Mouse (Mus musculus) skeletal muscle tissue, adult 2 months (tissue): Measurements from ENCODE around the gene Rad51b.

Experiments used
- DNase-seq: peaks from one replicate; pipeline ENCODE4 v3.0.0-alpha.2; 2012; ENCODE audit warnings: low read depth, low spot score

Rad51b gene

GRCm38 (mm10) chr12:79490626-79491025, 193.5 kb downstream of the Rad51b start:
- no peak for DNase-seq

- DNase-seq: no peak
These were observed 195.1 kb downstream of the Rad51b start for GRCm38 (mm10) chr12:79492175-79492574.

GRCm38 (mm10) chr12:79492613-79493012, 195.5 kb downstream of the Rad51b start:
- no peak for DNase-seq

GRCm38 (mm10) chr12:79493481-79493880, 196.4 kb downstream of the Rad51b start:
- no peak for DNase-seq

DNA sequence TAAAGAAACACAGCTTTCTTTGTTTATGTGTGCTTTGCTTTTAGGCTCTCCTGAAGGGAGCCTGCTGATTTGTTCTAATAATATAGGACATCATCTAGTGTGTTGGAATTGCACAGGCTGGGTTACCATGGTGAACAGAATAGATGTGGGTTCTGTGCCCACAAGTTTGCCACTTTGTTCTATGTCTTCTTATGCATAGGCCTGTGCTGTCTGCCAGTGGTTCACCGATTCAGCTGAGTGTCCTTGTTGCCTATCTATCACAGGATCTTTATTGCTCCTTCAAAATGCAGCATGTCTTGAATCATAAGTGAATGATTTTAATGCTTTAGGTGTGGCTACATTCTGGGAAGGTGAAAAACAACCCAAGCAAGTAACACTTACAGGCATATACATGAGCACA, 201.2 kb downstream of the Rad51b start:
- no peak for DNase-seq

DNA sequence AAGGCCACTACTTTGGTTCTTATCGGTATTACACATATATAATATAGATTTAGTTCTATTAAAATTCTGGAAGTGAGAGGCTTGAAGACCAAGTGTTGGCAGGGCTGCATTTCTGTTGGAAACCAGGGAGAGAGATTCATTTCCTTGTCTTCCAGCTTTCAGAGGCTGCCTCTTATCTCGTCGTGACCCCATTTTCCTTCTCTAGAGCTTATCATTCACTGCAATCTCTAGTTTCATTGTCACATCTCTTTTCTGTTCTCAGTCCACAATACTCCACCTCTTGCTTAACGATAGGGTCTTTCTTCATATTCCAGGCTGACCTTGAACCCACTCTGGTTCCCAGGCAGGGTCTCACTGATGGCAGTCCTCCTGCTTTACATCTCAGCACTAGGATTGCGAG, 202.7 kb downstream of the Rad51b start:
- DNase-seq: no peak

- no peak for DNase-seq
These were observed 204.8 kb downstream of the Rad51b start for GRCm38 (mm10) chr12:79501877-79502276.

DNA sequence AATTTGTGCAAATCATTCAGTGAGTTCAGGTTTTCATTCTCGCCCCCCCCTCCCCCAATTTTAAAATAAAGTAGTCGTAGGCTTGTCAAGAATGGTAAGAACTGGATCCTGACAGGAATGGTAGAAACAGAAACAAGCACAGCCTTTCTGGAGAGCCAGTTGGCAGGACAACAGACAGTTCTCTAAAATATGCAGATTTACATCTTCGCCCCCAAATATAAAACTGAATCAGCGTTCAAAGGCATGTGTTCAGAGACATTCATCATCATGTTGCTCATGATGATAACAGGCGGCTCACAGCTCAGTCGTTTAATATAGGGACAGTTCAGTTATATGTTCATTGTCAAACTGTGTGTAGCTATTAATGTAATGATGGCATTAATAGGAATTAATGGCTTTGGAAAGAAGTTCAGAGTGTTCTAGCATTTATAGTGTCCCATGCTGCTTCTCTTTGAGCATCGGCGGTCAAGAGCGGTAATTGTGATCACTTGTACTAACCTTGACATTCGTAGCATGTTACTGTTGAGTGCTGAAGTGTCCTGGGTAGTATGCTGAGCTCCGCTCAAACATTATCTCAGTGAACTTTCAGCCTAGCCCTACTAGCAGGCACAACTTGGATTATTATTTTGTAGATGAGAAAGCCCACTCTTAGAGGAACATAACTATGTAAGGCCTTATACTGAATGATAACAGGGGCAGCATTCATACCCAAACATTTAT, 205.9 kb downstream of the Rad51b start:
- no peak for DNase-seq

DNA sequence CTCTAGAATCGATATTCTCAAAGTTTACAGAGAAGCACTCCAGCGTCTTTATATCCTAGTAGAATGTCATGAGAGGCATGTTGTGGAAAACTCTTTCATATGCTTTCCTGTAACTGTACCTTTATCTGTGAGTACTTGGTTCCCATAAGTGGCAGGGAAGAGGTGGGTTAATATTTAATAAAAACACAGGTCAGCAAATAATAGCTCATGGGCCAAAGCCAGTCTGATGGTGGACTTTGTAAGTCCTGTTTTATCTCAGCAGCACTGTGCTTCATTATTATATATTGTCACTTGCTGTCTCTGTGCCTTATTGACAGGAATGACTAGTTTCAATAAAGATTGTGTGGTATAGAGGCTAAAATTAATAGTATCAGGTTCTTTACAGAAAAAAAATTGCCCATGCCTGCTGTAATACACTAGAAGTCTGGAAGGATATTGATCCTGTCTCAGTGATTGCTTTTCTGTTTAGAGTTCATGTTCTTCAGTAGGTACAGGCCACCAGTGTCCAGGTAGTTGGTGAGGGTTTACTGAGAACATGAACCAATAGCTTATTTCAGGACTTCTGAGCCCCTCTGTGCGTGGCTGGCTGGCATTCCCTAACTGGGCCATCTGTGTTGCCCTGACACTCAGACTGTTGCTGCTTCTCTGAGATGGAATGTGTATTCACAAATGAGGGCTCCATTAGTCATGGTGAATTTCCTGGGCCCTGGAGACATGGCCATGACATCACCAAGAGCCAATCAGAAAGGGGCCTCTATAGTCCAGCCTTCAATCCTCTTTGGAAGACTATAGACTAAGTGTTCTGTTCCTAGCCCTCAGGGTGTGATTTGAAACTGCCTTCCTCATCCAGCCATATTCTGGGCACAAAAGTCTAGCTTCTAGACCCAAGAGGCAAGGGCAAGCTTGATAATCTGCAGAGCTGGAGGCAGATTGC, 206.8 kb downstream of the Rad51b start:
- peak; percentile 27 for DNase-seq

GRCm38 (mm10) chr12:79504641-79505040, 207.6 kb downstream of the Rad51b start:
- DNase-seq: no peak

DNA sequence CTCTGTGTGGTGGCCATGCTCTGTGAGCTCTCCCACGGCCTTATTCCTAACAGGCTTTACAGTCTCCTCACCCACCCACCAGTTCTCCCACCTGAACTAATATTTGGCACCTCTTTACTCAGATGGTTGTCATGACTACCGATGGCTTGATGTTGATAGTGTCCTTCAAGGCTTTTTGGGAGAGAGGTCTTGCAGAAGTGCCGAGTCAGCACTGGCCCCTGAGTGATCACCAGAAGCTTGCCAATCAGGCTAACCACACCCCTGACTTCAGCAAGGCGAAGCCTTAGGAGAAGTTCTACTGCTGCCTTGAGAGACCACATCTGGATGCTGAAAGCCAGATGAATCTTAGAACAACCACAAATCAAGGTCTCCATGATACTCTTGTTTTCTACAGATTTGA, 209.3 kb downstream of the Rad51b start:
- no peak for DNase-seq

DNA sequence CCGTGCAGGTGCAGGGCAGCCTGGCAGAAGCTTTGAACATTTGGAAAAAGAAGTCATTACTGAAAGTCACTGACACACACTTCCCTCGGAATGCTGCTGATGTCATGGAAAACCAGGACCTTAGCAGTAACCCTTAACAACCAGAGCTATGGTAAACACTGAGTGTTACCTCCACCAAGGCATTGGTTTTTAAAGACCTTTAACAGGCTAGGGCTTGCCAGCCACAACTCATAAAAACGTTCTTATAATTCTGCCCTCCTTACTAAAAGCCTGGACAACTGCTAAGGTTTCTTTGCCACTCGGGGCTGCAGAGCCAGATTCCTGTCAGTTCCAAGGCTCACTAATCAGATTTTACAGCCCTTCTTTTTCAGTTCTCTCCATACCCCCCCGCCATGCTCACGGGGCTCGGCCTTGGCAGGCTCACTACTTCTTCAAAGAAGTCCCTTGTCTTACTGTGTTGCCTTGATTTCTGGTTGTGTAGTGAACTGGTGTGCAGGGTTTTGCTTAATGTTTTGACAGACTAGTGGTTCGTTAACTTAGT, 210.1 kb downstream of the Rad51b start:
- peak; percentile 56 for DNase-seq

DNA sequence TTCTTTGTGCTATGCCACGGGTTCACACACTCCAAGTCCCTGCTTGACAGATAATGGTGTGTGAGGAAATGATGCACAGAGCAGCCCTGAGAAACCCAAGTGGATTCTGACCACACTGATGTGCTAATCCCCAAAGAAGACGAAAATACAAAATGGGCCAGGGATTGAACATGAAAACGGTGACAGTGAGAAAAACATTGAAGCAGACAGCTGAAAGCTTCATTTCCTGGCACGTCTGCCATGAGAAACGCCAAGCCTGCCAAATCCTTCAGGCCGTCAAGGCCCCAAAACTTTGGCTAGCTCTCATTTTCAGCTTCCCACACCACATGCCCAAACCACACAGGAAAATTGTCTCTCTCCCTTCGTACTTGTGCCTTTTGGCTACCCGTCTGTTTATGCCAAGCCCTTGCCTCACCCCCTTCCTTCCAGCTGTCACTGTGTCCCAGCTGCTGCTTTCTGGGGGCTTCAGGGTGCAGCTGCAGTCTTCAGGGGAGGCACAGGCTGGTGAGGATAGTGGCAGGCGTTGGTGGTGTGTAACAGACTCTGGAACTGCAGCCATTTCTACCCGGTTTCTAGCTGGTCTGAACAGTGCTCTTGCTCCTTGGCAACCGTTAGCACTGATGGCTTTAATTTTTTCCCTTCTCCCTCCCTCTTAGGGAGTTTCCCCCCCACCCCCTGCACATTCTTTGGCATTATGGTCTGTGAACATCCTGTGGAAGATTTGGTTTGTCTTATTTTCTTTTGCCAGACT, 214.5 kb downstream of the Rad51b start:
- DNase-seq: peak; percentile 82

- DNase-seq: no peak
These were observed 215.3 kb downstream of the Rad51b start for GRCm38 (mm10) chr12:79512205-79512886.

DNA sequence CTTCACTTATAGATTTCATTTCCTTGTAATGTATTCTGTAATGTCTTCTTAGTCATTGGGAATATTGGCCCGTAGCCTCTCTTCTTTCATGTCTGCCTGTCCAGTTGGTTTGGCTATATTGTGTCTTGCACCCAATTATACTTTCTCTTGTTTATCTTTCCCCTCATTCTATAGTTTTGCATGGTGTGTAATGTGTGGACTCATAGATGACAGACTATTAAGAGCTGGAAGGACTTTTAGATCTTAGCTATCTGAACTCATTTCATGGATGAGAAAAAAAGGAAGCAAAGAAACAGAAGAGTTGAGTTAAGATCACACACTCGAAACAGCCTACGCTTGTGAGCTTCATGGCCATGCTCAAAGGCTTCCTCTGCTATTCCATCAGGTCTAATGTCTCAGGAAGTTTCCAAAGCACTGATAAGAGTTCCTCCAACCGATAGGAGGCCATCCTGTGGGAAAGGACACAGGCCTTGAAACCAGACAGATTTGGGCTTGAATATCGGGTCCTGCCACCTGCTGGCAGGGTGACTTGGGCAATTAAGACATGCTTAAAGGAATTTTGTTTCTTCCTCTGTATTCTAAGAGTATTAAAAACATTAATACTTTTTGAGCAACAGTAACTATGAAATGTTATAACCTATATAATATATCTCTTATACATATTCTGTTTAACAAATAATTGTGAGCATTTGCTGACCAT, 216.1 kb downstream of the Rad51b start:
- DNase-seq: no peak

- DNase-seq: no peak
These were observed 217.6 kb downstream of the Rad51b start for GRCm38 (mm10) chr12:79514680-79515079.

DNA sequence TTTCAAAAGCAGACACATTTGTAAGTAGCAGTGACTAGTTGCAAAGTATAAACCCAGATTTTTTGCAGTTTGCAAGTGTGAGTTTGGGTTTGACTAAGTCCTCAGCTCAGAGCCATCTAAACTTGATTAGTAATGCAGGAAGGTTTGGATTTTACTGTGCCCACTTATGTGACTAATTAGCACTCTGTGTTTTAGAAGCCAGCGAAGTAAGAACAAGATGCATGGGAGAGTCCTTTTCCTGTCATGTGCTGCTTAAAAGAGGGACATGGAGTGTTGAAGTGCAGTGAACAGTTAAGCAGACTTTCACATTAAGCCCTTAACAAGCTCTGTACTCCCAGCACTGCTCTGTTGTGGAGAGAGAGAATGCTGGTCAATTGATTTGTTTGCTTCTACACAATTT, 225.3 kb downstream of the Rad51b start:
- DNase-seq: no peak

GRCm38 (mm10) chr12:79524941-79525871, 228.1 kb downstream of the Rad51b start:
- DNase-seq: no peak

DNA sequence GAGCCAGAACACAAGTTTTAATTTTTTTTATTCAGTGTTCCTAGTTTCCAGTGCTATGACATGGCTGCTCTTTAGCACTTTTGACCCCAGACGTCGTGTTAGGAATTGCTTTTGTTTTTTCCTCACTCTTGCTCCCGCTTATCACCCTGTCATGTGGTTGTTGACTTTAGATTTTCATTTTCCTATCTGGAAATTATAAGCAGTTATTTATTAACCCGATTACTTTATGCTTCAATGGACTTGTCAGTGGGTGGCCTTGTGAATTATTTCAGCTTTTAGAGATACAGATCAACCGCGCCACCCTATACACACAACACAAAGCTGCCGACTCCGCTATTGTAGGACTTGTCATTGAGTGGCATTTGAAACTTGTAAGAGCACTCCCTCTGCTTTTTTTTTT, 228.8 kb downstream of the Rad51b start:
- no peak for DNase-seq

GRCm38 (mm10) chr12:79527222-79527621, 230.1 kb downstream of the Rad51b start:
- DNase-seq: no peak
